Mouse (Mus musculus) CH12.LX (cell line): ENCODE measurements around the gene Nr1i3. TPM values are rescaled to one million over a fixed set of nuclear protein-coding genes. Genes with fewer than 3 reads are reported as not detected.

Source experiments
- DNase-seq: peaks from one replicate; pipeline ENCODE4 v3.0.0-alpha.2; 2013; ENCODE audit errors: extremely low read depth
- H3K27ac ChIP-seq: 2 replicates; pipeline ENCODE4 v1.5.1; 2012; ENCODE audit warnings: low read depth, mild to moderate bottlenecking, control low read depth, moderate library complexity; ENCODE audit not compliant: insufficient read depth
- H3K27me3 ChIP-seq: replicated peaks from 2 replicates; pipeline ENCODE3; 2012; ENCODE audit warnings: inconsistent platforms
- H3K36me3 ChIP-seq, 2 experiments: replicated peaks in 1 of 2; 2 replicates each; pipeline versions ENCODE3 to v1.6.1; 2012; ENCODE audit warnings: inconsistent platforms in 1 of 2, low read length in 1 of 2, mild to moderate bottlenecking in 1 of 2, mixed read lengths in 1 of 2, moderate library complexity in 1 of 2; ENCODE audit not compliant: control insufficient read depth in 1 of 2, insufficient read depth in 1 of 2
- H3K4me1 ChIP-seq, 2 experiments: 2 replicates each; pipeline ENCODE4 v1.6.1; 2012; ENCODE audit warnings: inconsistent platforms in 1 of 2, moderate library complexity in 1 of 2; ENCODE audit not compliant: insufficient read depth in 2 of 2, control insufficient read depth in 1 of 2
- H3K4me2 ChIP-seq: 2 replicates; pipeline ENCODE4 v1.6.1; 2012; ENCODE audit warnings: low read depth, mild to moderate bottlenecking, control low read depth; ENCODE audit not compliant: poor library complexity, insufficient read depth, severe bottlenecking
- H3K4me3 ChIP-seq, 3 experiments: fragments of 150-350 bp in 1 of 3; sonication (generic) in 1 of 3; replicated peaks in 1 of 3; 2 replicates each; pipeline versions ENCODE3 to v1.5.1; 2011 to 2012; ENCODE audit warnings: low read depth in 2 of 3, low read length in 2 of 3, mild to moderate bottlenecking in 2 of 3, moderate library complexity in 2 of 3, control low read depth in 1 of 3, improper control_type of control experiment in 1 of 3, inconsistent platforms in 1 of 3, mixed read lengths in 1 of 3; ENCODE audit not compliant: poor library complexity in 1 of 3
- H3K79me2 ChIP-seq: replicated peaks from 2 replicates; pipeline ENCODE4 v1.6.1; 2012; ENCODE audit warnings: mild to moderate bottlenecking, moderate library complexity; ENCODE audit not compliant: control insufficient read depth, poor library complexity, insufficient read depth, severe bottlenecking; ENCODE audit errors: extremely low read depth
- H3K9ac ChIP-seq: 2 replicates; pipeline ENCODE4 v1.6.1; 2012; ENCODE audit warnings: low read depth, mild to moderate bottlenecking, control low read depth, moderate library complexity; ENCODE audit not compliant: insufficient read depth
- H3K9me3 ChIP-seq: replicated peaks from 2 replicates; pipeline ENCODE3; 2012; ENCODE audit warnings: low read length, inconsistent platforms, mixed read lengths
- CTCF ChIP-seq, 2 experiments: IDR thresholded peaks in 1 of 2; conservative IDR thresholded peaks in 1 of 2; 2 replicates each; pipeline ENCODE4 v1.5.1; 2011 to 2012; ENCODE audit warnings: low read depth in 2 of 2, low read length in 2 of 2, improper control_type of control experiment in 1 of 2, inconsistent platforms in 1 of 2, mild to moderate bottlenecking in 1 of 2, moderate library complexity in 1 of 2
- ELF1 ChIP-seq: IDR thresholded peaks from 2 replicates; pipeline ENCODE4 v1.6.1; 2014; ENCODE audit warnings: low read depth, mild to moderate bottlenecking, inconsistent platforms, low read length, improper control_type of control experiment
- KAT2A ChIP-seq: IDR thresholded peaks from 2 replicates; pipeline ENCODE4 v1.6.1; 2012; ENCODE audit warnings: low read length, improper control_type of control experiment, inconsistent platforms; ENCODE audit not compliant: insufficient replicate concordance
- MXI1 ChIP-seq: IDR thresholded peaks from 2 replicates; pipeline ENCODE4 v1.6.1; 2011; ENCODE audit warnings: mild to moderate bottlenecking, low read depth, low read length, improper control_type of control experiment
- POLR2A ChIP-seq: IDR thresholded peaks from 2 replicates; pipeline ENCODE4 v1.6.1; 2011; ENCODE audit warnings: low read depth, mild to moderate bottlenecking, improper control_type of control experiment, low read length
- POLR2AphosphoS2 ChIP-seq: IDR thresholded peaks from 2 replicates; pipeline ENCODE4 v1.6.1; 2011; ENCODE audit warnings: low read depth, low read length, improper control_type of control experiment
- RAD21 ChIP-seq: IDR thresholded peaks from 2 replicates; pipeline ENCODE4 v1.6.1; 2011; ENCODE audit warnings: low read depth, mild to moderate bottlenecking, low read length, improper control_type of control experiment, moderate library complexity
- TCF12 ChIP-seq: IDR thresholded peaks from 2 replicates; pipeline ENCODE4 v1.6.1; 2014; ENCODE audit warnings: low read depth, mild to moderate bottlenecking, inconsistent platforms, low read length, improper control_type of control experiment
- UBTF ChIP-seq: IDR thresholded peaks from 2 replicates; pipeline ENCODE4 v1.6.1; 2012; ENCODE audit warnings: low read depth, mild to moderate bottlenecking, inconsistent platforms, low read length, improper control_type of control experiment, moderate library complexity
- USF1 ChIP-seq: IDR thresholded peaks from 2 replicates; pipeline ENCODE4 v1.6.1; 2014; ENCODE audit warnings: low read depth, mild to moderate bottlenecking, inconsistent platforms, low read length, improper control_type of control experiment
- ZC3H11A ChIP-seq: IDR thresholded peaks from 2 replicates; pipeline ENCODE4 v1.6.1; 2012; ENCODE audit warnings: low read depth, mild to moderate bottlenecking, inconsistent platforms, low read length, improper control_type of control experiment
- ZKSCAN1 ChIP-seq: IDR thresholded peaks from 2 replicates; pipeline ENCODE4 v1.6.1; 2012; ENCODE audit warnings: low read depth, inconsistent platforms, low read length, improper control_type of control experiment, borderline replicate concordance
- dilution Hi-C: fragments of 300-500 bp; cut with MboI; formaldehyde crosslinking; loops from 2 replicates; pipeline ENCODE4 v1.14.3; 2020; ENCODE audit warnings: low sequenced_read_pairs; ENCODE audit not compliant: extremely low pct_unique_long_range_greater_than_20kb, extremely low pct_ligation_motif_present
- in situ Hi-C: fragments of 300-500 bp; cut with MboI; formaldehyde crosslinking; loops from 3 replicates; pipeline ENCODE4 v1.14.3; 2019; ENCODE audit warnings: low sequenced_read_pairs, low pct_ligation_motif_present, low pct_unique_long_range_greater_than_20kb, mixed read lengths
- polyA plus RNA-seq: library from polyadenylated mRNA; unstranded; fragments of >175 nt; gene quantifications from 2 replicates; pipeline ENCODE4 v1.2.1, GENCODE M21; 2012; ENCODE audit warnings: low read depth; ENCODE audit not compliant: insufficient read length
- total RNA-seq, 2 experiments: library from RNA; depleted of rRNA; stranded (reverse); fragments of 300-350 nt in 1 of 2; fragments of >200 nt in 1 of 2; gene quantifications; 2 replicates each; pipeline ENCODE4 v1.2.3; 2012 to 2014

The Nr1i3 gene
- total and polyA plus RNA-seq, 3 experiments: 0.23 to 1.2 TPM; not detected in 1

DNA sequence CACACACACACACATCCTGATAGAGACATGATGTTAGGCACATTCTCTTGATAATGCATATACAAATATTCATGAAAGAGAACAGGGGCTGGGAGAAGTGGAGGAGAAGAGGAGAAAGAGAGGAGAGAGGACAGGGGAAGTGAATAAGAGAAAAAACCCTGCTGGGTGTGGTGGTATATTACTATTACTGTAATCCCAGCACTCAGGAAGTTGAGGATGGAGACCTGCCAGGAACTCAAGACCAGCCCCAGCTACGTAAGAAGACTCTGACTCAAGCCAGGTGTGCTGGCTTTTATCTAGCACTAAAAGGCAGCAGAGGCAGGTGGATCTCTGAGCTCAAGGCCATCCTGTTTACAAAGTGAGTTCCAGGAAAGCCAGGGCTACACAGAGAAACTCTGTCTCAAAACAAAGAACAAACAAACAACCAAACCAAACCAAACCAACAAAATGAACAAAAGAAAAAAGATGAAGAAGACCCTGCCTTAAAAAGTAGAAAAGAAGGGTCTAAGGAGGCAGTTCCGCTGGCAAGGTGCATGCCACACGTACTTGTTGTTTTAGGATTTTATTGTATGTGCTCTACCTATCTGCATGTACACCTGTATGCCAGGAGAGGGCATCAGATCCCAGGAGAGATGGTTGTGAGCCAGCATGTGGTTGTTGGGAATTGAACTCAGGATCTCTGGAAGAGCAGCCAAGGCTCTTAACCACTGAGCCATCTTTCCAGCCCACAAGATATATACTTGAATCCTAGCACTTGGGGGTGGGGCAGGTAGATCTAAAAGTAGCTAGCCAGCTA, 50.1 kb downstream of the Nr1i3 start:
- in situ Hi-C loops: no loop called here
- dilution Hi-C loops: no loop called here
- TF ChIP-seq KAT2A: no peak
- TF ChIP-seq CTCF (conservative IDR thresholded peaks at IDR 0.05 in 1 of 2, IDR thresholded peaks at IDR 0.05 in 1 of 2; ENCODE audit: low read depth in 2 of 2, low read length in 2 of 2): peak in 1 of 2 experiments; percentile 46; a peak in 2 of 4 replicates
- Histone ChIP-seq H3K27ac (no peak overlapping the region), H3K36me3 (no peaks in the 10 kb centered on the region), H3K4me2 (no peak overlapping the region), H3K4me1 (0 out of 4 replicates have a peak, but pooled peaks cover 0 to 5% of the 10 kb centered on the region in 2 experiments), H3K27me3 (peaks cover 36% of the 10 kb centered on the region), H3K4me3 (no peak overlapping the region), H3K79me2 (no peaks in the 10 kb centered on the region), H3K9me3 (no peaks in the 10 kb centered on the region), H3K9ac (no peak overlapping the region)
- no peak for DNase-seq

DNA sequence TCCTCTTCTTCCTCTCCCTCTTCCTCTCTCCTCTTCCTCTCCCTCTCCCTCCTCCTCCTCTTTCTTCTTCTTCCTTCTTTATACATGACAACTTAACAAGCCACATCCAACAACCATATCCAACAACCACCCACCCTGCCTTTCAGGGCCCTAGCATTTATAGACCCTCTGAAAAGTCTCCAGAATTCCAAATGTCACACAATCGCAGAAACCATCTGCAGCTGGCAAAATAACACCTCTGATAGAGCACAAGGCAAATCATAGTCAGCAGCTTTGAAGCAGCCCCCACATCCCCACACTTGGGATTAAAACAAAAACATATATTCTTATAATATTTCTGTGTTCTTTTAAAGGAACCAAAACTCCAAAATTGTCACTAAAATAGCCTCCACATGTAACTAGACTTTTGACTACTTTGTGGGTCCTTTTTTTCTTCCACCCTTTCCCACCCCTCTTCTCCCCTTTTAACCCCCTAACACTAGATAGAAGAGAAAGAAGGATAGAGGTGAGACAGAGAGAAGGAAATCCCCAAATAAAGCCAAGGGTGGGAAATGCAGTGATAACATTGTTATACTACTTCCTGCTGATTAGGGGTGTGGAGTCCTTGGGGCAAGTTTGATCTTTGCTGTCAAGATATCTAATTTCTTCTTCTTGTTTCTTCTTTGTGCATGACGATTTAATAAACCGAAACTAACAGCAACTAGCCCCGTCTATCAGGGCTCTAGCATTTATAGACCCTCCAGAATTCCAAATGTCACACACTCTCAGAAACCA, 52.4 kb downstream of the Nr1i3 start:
- TF ChIP-seq USF1 (no peak), RAD21 (no peak), ELF1 (no peak), UBTF (no peak), ZKSCAN1 (no peak), ZC3H11A (no peak), POLR2A (no peak), POLR2AphosphoS2 (no peak), MXI1 (no peak), TCF12 (no peak)
- TF ChIP-seq, all 38 proteins: peak for 0
- Histone ChIP-seq H3K79me2 (no peaks in the 10 kb centered on the region), H3K9ac (no peak overlapping the region), H3K36me3 (no peaks in the 10 kb centered on the region), H3K27me3 (peaks cover 15% of the 10 kb centered on the region), H3K4me1 (peaks cover 0 to 11% of the 10 kb centered on the region in 2 experiments; a peak in 2 of 4 replicates), H3K4me3 (no peak overlapping the region), H3K27ac (no peak overlapping the region), H3K9me3 (no peaks in the 10 kb centered on the region), H3K4me2 (peak overlapping the region; percentile 35)
- dilution Hi-C loops: no loop called here
- in situ Hi-C loops: no loop called here
- no peak for DNase-seq
